Mouse (Mus musculus) 3134 (cell line): ENCODE data around the gene Gm49380.

Experiments
- DNase-seq: peaks from one replicate; pipeline ENCODE4 v3.0.0-alpha.2; 2011; ENCODE audit warnings: low spot score; ENCODE audit not compliant: insufficient read length; ENCODE audit errors: extremely low read depth

The Gm49380 gene

DNA sequence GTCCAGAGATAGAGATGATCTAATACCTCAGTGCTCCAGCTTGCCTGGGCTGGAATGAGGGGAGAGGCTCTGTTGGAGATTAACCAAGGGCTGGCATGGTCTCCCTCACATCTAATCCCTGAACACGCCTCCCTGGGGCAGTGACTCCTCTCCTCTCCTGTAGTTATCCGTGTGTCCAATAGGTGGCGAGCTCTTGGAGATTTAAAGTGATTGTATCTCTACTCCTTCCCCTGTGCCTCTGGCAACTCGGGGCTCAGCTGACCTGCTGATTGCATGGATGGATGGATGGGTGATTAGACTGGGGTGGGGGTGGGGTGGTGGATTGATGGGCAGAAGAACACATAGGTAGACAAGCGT, 36.6 kb downstream of the Gm49380 start:
- peak; percentile 45 for DNase-seq

- no peak for DNase-seq
Measured at GRCm38 (mm10) chr9:44075996-44076763, 37.1 kb downstream of the Gm49380 start.

GRCm38 (mm10) chr9:44075276-44075995, 37.9 kb downstream of the Gm49380 start:
- DNase-seq = no peak

- DNase-seq = no peak
Measured at GRCm38 (mm10) chr9:44074395-44075275, 38.7 kb downstream of the Gm49380 start.

DNA sequence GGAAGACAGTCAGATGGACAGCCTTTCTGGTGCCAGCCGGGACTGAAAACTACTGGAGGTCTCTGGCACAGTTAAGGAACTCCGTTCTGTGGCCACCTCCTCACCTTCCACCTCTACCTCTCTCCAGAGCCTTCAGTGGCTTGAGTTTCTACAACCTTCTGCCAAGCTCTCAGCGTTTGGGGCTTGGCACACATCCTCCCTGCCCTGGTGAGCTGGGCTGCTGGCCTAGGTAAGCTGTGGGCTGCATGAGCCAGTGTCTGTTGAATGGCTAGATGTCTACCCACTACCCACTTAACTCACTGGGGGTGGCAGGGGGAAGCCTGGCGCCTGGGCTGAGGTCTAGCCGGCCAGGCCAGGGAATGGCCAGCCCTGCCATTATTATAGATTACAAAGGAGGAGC, 40.2 kb downstream of the Gm49380 start:
- no peak for DNase-seq

GRCm38 (mm10) chr9:44072599-44072915, 40.7 kb downstream of the Gm49380 start:
- peak; percentile 74 for DNase-seq

DNA sequence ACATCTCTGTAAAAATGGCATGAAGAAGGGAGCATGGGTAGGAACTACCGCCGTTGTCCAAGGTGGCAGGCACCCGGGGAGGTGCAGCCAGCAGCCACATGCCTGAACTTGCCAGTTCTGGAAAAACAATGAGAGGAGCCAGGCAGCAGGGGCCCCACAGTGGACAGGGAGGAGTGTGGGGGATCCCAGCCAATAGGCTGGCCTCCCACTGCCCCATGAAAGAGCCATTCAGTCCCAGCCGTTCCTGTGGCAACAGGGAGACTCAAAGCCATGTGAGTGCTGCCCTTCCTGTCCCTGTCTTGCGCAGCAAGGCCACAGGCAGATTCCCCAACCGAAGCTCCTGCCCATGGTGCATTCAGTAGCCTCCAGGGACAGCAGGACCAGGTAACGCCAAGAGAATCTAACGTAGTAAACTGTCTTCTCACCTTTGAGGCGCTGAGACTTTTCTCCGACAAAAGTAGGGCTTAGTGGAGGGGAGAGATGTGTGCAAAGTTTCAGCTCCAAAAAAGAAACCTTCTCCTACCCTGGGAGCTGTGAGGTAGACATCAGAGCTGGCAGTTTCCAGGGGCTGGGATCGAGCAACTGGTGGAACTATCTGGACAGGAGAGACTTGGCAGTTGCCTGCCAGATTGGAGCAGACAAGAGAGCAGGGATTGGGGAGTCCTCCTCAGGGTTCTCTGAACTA, 41.2 kb downstream of the Gm49380 start:
- peak; percentile 50 for DNase-seq

DNA sequence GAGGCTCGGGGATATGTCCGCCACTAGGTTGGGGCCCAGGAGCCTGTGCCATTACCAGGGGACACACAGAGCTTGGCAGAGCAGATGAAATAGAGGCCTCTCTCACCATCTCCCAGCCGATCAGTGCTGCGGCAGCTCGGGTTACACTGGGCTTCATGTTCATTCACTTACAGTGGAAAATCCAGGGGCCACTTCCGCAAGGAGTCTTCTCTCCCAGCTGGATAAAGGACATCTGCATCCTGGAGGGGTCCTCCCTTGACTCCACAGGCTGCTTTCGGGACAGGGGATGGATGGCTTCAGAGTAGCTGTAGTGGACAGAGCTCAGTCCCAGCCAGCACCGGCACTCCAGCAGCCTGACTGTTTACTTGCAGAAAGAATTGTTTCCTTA, 42.5 kb downstream of the Gm49380 start:
- DNase-seq = no peak

DNA sequence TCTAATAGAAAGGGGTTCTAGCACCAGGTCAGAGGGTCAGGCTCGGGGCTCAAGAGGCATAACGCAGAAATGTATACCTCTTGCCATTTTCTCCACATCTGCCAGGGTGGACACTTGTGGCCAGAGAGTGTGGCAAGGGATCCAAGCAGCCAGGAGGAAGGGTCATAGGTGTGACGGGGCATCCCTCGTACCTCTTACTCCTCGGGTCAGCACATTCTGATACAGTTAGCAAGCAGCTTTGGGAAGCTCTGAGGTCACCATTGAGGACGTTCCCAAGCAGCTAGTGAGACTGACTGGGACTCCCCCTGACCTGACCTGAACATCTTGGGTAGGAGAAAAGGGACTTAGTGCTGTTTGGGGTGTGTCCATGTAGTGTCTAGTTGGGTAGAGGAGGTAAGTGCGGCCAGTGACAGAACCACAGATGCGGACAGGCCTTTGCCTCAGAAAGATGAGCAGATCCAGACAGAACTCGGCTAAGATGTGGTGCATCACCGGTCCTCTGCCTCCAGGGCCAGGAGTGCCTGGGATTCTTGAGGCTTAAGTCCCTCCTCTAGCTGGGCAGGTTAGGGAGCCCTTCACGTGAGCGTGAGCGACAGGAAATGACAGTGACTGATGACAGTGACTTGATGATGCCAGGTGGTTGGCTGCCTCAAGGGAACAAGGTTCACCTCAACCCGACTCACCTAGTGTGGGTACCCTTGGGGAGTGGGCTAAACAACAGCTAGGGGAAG, 43.0 kb downstream of the Gm49380 start:
- DNase-seq = no peak

DNA sequence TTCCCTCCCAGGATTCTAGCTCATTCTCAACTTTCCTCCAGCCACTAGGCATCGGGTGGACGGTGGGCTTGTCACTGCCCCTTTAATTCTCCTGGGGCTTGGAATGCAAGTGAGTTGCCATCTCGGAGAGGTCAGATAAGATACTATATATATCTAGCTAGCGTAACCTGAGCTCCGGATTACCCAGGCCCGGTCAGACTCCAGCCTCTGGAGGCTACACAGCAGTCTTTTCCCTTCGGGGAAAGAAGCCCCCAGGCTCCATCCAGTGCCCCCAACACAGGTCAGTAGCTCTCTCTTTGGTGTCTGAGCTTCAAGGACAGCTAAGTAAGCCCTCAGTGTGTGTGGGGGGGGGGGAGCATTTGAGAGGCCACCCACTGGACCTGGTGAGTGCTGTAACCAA, 44.0 kb downstream of the Gm49380 start:
- DNase-seq = no peak

- peak; percentile 45 for DNase-seq
Measured at GRCm38 (mm10) chr9:44067960-44068330, 45.4 kb downstream of the Gm49380 start.

- no peak for DNase-seq
Measured at GRCm38 (mm10) chr9:44067241-44067959, 45.9 kb downstream of the Gm49380 start.

- DNase-seq = peak; percentile 92
Measured at GRCm38 (mm10) chr9:44066785-44067225, 46.5 kb downstream of the Gm49380 start, which contains the start of gene Usp2. Gene Usp2, plus strand, starts transcription at chr9:44067021.

GRCm38 (mm10) chr9:44065177-44065576, 48.1 kb downstream of the Gm49380 start:
- no peak for DNase-seq

- no peak for DNase-seq
Measured at GRCm38 (mm10) chr9:44058606-44059005, 54.7 kb downstream of the Gm49380 start.

GRCm38 (mm10) chr9:44053936-44054335, 59.4 kb downstream of the Gm49380 start:
- no peak for DNase-seq

GRCm38 (mm10) chr9:44052855-44053254, 60.4 kb downstream of the Gm49380 start:
- DNase-seq = no peak

- no peak for DNase-seq
Measured at GRCm38 (mm10) chr9:44049381-44050165, 63.7 kb downstream of the Gm49380 start.
